Mouse (Mus musculus): ENCODE results near the gene Adam15. TPM values are rescaled to one million over a fixed set of nuclear protein-coding genes. Genes with fewer than 3 reads are reported as not detected.

Gene Adam15
- polyA plus RNA-seq (2012; rRNA removed), result 179 and 187 TPM in 2 replicates

GRCm38 (mm10) chr3:89349869-89350501 lies at the start of gene Adam15:
TSS of gene Adam15 (minus strand) at chr3:89349996.

GRCm38 (mm10) chr3:89394006-89394893 lies 44.5 kb upstream of the Adam15 start, which contains the start of gene Zbtb7b:
TSS of gene Zbtb7b (minus strand) at chr3:89394776.

GRCm38 (mm10) chr3:89365153-89365485 lies 15.3 kb upstream of the Adam15 start, which contains the start of gene Dcst1:
TSS of gene Dcst1 (minus strand) at chr3:89365253.

GRCm38 (mm10) chr3:89361675-89362074 lies 11.9 kb upstream of the Adam15 start, which contains the start of gene Dcst2:
TSS of gene Dcst2 (plus strand) at chr3:89361975.

GRCm38 (mm10) chr3:89337721-89338578 lies 11.8 kb downstream of the Adam15 start, which contains the start of gene Efna4:
TSS of gene Efna4 (minus strand) at chr3:89338028.

GRCm38 (mm10) chr3:89322514-89323165 lies 27.2 kb downstream of the Adam15 start, which contains the start of gene Efna3:
TSS of gene Efna3 (minus strand) at chr3:89322965.

Other genes starting within 250 kb of the Adam15 start
- not detected in 2 replicates for gene Gm43738, start 248.9 kb downstream of the Adam15 start, polyA plus RNA-seq (2012; rRNA removed)
- 139 and 176 TPM in 2 replicates for gene Fdps, start 248.0 kb downstream of the Adam15 start, polyA plus RNA-seq (2012; rRNA removed)
- 2.0 and 8.7 TPM in 2 replicates for gene Pklr, start 213.9 kb downstream of the Adam15 start, polyA plus RNA-seq (2012; rRNA removed)
- gene Hcn3, start 189.8 kb downstream of the Adam15 start, polyA plus RNA-seq (2012; rRNA removed), result 9.1 and 13.9 TPM in 2 replicates
- 89.7 and 99.3 TPM in 2 replicates for gene Clk2, start 185.2 kb downstream of the Adam15 start, polyA plus RNA-seq (2012; rRNA removed)
- 154 and 183 TPM in 2 replicates for gene Scamp3, start 172.5 kb downstream of the Adam15 start, polyA plus RNA-seq (2012; rRNA removed)
- 63.7 and 65.9 TPM in 2 replicates for gene Fam189b, start 166.9 kb downstream of the Adam15 start, polyA plus RNA-seq (2012; rRNA removed)
- gene Gba, start 147.1 kb downstream of the Adam15 start, polyA plus RNA-seq (2012; rRNA removed), result 61.5 and 89.3 TPM in 2 replicates
- gene Thbs3, start 134.8 kb downstream of the Adam15 start, polyA plus RNA-seq (2012; rRNA removed), result 59.8 and 60.5 TPM in 2 replicates
- 229 and 256 TPM in 2 replicates for gene Mtx1, start 122.9 kb downstream of the Adam15 start, polyA plus RNA-seq (2012; rRNA removed)
- 16.1 and 33.4 TPM in 2 replicates for gene Muc1, start 120.9 kb downstream of the Adam15 start, polyA plus RNA-seq (2012; rRNA removed)
- 267 and 351 TPM in 2 replicates for gene Krtcap2, start 104.0 kb downstream of the Adam15 start, polyA plus RNA-seq (2012; rRNA removed)
- 16.5 and 20.5 TPM in 2 replicates for gene Trim46, start 103.7 kb downstream of the Adam15 start, polyA plus RNA-seq (2012; rRNA removed)
- gene Dpm3, start 90.6 kb downstream of the Adam15 start, polyA plus RNA-seq (2012; rRNA removed), result 503 and 662 TPM in 2 replicates
- gene Slc50a1, start 79.4 kb downstream of the Adam15 start, polyA plus RNA-seq (2012; rRNA removed), result 203 and 215 TPM in 2 replicates
- 43.0 and 48.2 TPM in 2 replicates for gene Efna1, start 68.9 kb downstream of the Adam15 start, polyA plus RNA-seq (2012; rRNA removed)
- 1.9 and 5.0 TPM in 2 replicates for gene Efna3, start 27.0 kb downstream of the Adam15 start, polyA plus RNA-seq (2012; rRNA removed)
- 36.4 and 44.7 TPM in 2 replicates for gene Efna4, start 12.0 kb downstream of the Adam15 start, polyA plus RNA-seq (2012; rRNA removed)
- gene Dcst2, start 12.0 kb upstream of the Adam15 start, polyA plus RNA-seq (2012; rRNA removed), result 0.23 and 0.62 TPM in 2 replicates
- gene Dcst1, start 15.3 kb upstream of the Adam15 start, polyA plus RNA-seq (2012; rRNA removed), result 0.30 and 0.32 TPM in 2 replicates
- gene Zbtb7b, start 44.8 kb upstream of the Adam15 start, polyA plus RNA-seq (2012; rRNA removed), result 68.2 and 77.9 TPM in 2 replicates
- gene Lenep, start 52.8 kb upstream of the Adam15 start, polyA plus RNA-seq (2012; rRNA removed), result 2.0 TPM in 1 of 2 replicates, not detected in the other
- gene Flad1, start 61.9 kb upstream of the Adam15 start, polyA plus RNA-seq (2012; rRNA removed), result 34.7 and 49.3 TPM in 2 replicates
- 40.3 and 61.0 TPM in 2 replicates for gene Cks1b, start 68.4 kb upstream of the Adam15 start, polyA plus RNA-seq (2012; rRNA removed)
- gene Shc1, start 68.4 kb upstream of the Adam15 start, polyA plus RNA-seq (2012; rRNA removed), result 116 and 134 TPM in 2 replicates
- 179 and 285 TPM in 2 replicates for gene Pygo2, start 80.2 kb upstream of the Adam15 start, polyA plus RNA-seq (2012; rRNA removed)
- gene Pbxip1, start 86.7 kb upstream of the Adam15 start, polyA plus RNA-seq (2012; rRNA removed), result 80.0 and 83.8 TPM in 2 replicates
- 17.7 and 21.3 TPM in 2 replicates for gene Pmvk, start 104.5 kb upstream of the Adam15 start, polyA plus RNA-seq (2012; rRNA removed)
- 8.1 and 8.4 TPM in 2 replicates for gene Kcnn3, start 170.2 kb upstream of the Adam15 start, polyA plus RNA-seq (2012; rRNA removed)